Mouse (Mus musculus): ENCODE data around the gene Tmem59. TPM values are rescaled to one million over a fixed set of nuclear protein-coding genes. Genes with fewer than 3 reads are reported as not detected.
A peak's percentile ranks its signal among the peaks of the same experiment; 100 is the strongest.

Tmem59 gene
- polyA plus RNA-seq, 1 experiment, result 147 TPM

DNA sequence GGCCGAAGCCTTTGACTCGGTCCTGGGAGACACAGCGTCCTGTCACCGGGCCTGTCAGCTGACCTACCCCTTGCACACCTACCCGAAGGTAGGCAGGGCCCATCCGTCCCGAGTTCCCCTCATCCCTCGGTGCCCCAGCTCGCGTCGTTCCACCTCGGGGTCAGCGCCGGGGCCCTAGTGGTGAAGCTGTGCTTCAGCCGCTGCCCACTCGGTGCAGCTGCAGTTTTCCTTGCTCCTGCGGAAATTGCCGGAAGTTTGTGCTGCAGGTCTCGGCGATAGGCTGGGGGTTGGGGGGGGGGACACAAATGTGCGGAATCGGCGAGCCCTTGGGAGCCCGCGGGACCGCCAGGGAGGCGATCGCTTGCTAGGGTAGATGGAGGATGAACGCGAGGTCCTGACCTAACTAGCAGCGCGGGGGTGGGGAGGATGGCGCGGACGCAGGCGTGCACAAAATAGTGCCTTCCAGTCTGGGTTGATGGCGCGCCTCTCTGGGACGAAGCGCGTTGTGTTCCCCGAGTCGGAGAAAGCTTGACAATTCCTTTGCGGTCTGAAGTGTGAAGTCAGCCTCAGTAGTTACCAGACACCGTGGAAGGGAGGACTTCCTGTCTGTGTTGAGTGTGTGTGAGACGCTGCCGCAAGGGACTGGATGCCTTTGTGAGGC is 761 bp downstream of the Tmem59 start, which contains the start of gene Tceanc2:
TSS of gene Tceanc2 (minus strand) at position 287 of the 661 bp plus-strand sequence.
- Histone ChIP-seq H3K36me3 (replicated peaks; ENCODE audit: low read length) (peaks cover 31% of the 10 kb centered on the region), H3K4me1 (peaks cover 71% of the 10 kb centered on the region), H3K9me3 (no peaks in the 10 kb centered on the region), H3K27me3 (replicated peaks) (no peaks in the 10 kb centered on the region), H3K4me3 (replicated peaks) (peak within 1 kb of the TSS; percentile 100)
- TF ChIP-seq FLI1 (IDR thresholded peaks at IDR 0.05; ENCODE audit: low read length) (no peak), GATA1 (IDR thresholded peaks at IDR 0.05; ENCODE audit: borderline replicate concordance, low read length) (no peak)

DNA sequence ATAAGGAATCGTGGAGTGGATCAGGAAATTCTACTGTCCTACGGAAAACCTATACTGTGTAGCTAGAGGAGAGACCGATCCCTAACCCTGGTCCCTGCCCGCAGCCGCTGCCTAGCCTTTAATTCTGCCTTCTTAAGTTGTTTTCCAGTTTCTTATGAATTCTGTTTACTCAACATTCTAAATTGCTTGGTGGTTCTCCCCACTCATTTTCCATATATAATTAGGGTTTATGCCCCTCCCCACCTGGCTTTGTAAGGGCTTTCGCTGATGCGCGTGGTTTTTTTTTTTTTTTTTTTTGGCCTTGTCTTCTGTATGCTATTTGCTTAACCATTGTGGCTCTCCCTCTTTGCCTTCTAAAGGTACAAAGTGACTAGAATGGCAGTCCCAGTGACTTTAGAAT is 1.4 kb downstream of the Tmem59 start:
- no peaks in the 10 kb centered on the region for H3K27me3 ChIP-seq (replicated peaks)
- TF ChIP-seq FLI1 (IDR thresholded peaks at IDR 0.05; ENCODE audit: low read length) (no peak), GATA1 (IDR thresholded peaks at IDR 0.05; ENCODE audit: borderline replicate concordance, low read length) (no peak)
- peaks cover 74% of the 10 kb centered on the region for H3K4me1 ChIP-seq
- peaks cover 26% of the 10 kb centered on the region for H3K36me3 ChIP-seq (replicated peaks; ENCODE audit: low read length)
- peak overlapping the region; percentile 100 for H3K4me3 ChIP-seq (replicated peaks)
- H3K9me3 ChIP-seq, result no peaks in the 10 kb centered on the region

DNA sequence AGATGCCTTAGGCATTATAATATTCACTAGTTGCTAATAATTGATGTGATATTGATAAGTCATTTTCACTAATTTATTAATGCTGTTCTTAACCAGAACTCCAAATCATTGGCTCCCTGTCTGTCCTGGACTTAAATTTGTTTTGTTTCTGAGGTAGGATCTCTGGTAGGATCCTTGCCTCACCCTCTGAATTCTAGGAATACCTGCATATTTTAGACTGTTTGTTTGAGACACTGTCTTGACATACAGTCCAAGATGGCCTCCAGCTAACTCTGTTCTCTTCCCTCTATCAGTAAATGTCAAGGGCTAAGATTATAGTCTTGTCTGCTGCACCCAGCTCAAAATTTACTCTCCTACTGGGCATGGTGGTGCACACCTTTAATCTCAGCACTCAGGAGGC is 2.5 kb downstream of the Tmem59 start:
- Histone ChIP-seq H3K9me3 (no peaks in the 10 kb centered on the region), H3K27me3 (replicated peaks) (no peaks in the 10 kb centered on the region), H3K4me3 (replicated peaks) (peak overlapping the region; percentile 70), H3K4me1 (peaks cover 71% of the 10 kb centered on the region), H3K36me3 (replicated peaks; ENCODE audit: low read length) (peaks cover 25% of the 10 kb centered on the region)
- TF ChIP-seq FLI1 (IDR thresholded peaks at IDR 0.05; ENCODE audit: low read length) (no peak), GATA1 (IDR thresholded peaks at IDR 0.05; ENCODE audit: borderline replicate concordance, low read length) (no peak)

DNA sequence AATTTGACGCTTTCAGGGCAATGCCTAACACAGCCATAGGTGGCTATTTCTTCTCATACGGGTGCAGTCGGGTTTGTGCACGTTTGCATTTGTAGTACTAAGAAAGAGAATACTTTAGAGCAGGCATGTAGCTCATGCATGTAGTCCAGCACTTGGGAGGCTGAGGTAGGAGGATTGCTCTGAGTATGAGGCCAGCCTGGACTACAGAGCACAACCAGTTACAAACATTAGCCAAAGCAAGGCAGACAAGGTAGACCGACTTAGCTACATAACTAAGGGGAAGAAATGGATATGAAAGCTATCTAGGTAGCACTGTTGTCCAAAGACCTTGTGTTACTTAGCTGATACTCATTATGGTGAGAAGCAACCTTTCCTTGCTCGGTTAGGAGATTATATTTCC is 3.7 kb downstream of the Tmem59 start:
- Histone ChIP-seq H3K9me3 (no peaks in the 10 kb centered on the region), H3K4me3 (replicated peaks) (peak overlapping the region; percentile 81), H3K4me1 (peaks cover 59% of the 10 kb centered on the region), H3K36me3 (replicated peaks; ENCODE audit: low read length) (peaks cover 25% of the 10 kb centered on the region), H3K27me3 (replicated peaks) (no peaks in the 10 kb centered on the region)
- no peak for TF ChIP-seq GATA1 (IDR thresholded peaks at IDR 0.05; ENCODE audit: borderline replicate concordance, low read length)
- no peak for TF ChIP-seq FLI1 (IDR thresholded peaks at IDR 0.05; ENCODE audit: low read length)

DNA sequence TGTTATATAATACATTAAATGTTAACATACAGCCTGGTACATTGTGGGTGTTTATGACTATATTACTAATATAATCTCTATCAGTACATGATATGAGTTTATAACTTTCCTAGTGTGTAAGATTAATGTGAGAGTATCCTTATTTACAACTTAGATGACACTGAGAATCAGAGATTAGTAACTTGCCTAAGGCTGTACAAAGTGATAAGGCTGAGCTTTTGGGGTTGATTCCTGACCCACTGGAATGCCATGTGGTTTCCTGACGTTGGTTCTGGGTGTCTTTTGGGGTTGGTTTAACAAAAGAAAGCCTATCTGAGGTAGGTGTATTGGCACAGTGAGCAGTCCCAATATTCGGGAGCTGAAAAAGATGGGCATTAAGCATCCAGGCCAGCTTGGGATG is 4.6 kb downstream of the Tmem59 start:
- no peak for TF ChIP-seq FLI1 (IDR thresholded peaks at IDR 0.05; ENCODE audit: low read length)
- TF ChIP-seq GATA1 (IDR thresholded peaks at IDR 0.05; ENCODE audit: borderline replicate concordance, low read length), result no peak
- H3K27me3 ChIP-seq (replicated peaks), result no peaks in the 10 kb centered on the region
- peak overlapping the region; percentile 50 for H3K4me3 ChIP-seq (replicated peaks)
- H3K4me1 ChIP-seq, result peaks cover 52% of the 10 kb centered on the region
- peaks cover 35% of the 10 kb centered on the region for H3K36me3 ChIP-seq (replicated peaks; ENCODE audit: low read length)
- H3K9me3 ChIP-seq, result no peaks in the 10 kb centered on the region

DNA sequence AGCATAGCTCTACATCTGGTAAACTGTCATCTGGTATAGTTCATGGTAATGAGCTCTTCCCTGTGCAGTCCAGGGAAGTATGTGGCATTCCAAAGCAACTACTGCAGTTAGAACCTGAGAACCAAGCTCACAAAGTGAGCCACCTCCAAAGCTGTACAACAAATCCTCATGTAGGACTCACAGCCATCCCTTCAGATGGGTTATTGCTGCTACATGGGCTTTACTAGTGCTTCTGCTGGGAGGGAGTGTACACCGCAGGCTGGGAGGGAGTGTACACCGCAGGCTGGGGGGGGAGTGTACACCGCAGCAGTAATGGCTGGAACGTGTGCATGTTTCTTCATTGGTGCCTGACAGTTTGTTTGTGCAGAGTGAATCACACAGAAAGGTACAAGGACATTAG is 5.0 kb downstream of the Tmem59 start:
- H3K36me3 ChIP-seq (replicated peaks; ENCODE audit: low read length), result peaks cover 39% of the 10 kb centered on the region
- TF ChIP-seq FLI1 (IDR thresholded peaks at IDR 0.05; ENCODE audit: low read length), result no peak
- no peak for TF ChIP-seq GATA1 (IDR thresholded peaks at IDR 0.05; ENCODE audit: borderline replicate concordance, low read length)
- no peaks in the 10 kb centered on the region for H3K9me3 ChIP-seq
- H3K4me3 ChIP-seq (replicated peaks), result peak overlapping the region; percentile 70
- H3K27me3 ChIP-seq (replicated peaks), result no peaks in the 10 kb centered on the region
- H3K4me1 ChIP-seq, result peaks cover 52% of the 10 kb centered on the region

DNA sequence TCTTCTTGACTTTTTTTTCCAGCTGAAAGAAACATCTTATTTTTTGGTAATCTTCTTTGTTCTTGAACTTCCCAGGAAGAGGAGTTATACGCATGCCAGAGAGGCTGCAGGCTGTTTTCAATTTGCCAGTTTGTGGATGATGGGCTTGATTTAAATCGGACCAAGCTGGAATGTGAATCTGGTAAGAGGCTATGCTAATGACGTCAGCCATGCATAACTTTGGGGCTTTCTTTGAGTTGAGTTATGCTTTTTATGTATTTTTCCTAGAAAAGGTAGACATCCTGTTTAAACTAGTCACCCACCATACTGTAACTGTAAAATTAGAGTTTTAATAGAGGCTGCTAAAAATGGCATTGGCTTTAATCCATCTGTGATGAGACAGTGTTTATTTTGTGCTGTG is 7.5 kb downstream of the Tmem59 start:
- Histone ChIP-seq H3K9me3 (no peaks in the 10 kb centered on the region), H3K27me3 (replicated peaks) (no peaks in the 10 kb centered on the region), H3K4me1 (peaks cover 42% of the 10 kb centered on the region), H3K4me3 (replicated peaks) (no peak overlapping the region), H3K36me3 (replicated peaks; ENCODE audit: low read length) (peaks cover 64% of the 10 kb centered on the region)
- TF ChIP-seq GATA1 (IDR thresholded peaks at IDR 0.05; ENCODE audit: borderline replicate concordance, low read length) (no peak), FLI1 (IDR thresholded peaks at IDR 0.05; ENCODE audit: low read length) (no peak)

DNA sequence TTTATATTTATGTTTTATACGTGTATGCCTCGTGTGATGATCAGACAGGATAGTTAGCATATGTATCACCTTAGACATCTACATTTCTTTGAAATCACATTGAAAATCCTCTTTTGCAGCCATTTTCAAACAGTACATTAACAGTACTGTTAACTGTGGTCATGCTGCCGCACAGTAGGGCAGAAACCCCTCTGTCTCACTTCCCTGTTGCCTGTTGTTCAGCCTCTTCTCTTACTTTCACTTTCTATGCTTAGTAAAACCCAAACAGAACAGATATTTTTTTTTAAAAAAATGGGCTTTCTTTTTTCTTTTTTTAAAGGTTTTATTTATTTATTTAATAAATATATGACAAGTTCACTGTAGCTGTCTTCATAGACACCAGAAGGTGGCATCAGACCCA is 15.6 kb downstream of the Tmem59 start:
- Histone ChIP-seq H3K4me3 (replicated peaks) (no peak overlapping the region), H3K4me1 (0 out of 2 replicates have a peak, but pooled peaks cover 4% of the 10 kb centered on the region), H3K36me3 (replicated peaks; ENCODE audit: low read length) (peaks cover 97% of the 10 kb centered on the region), H3K9me3 (no peaks in the 10 kb centered on the region), H3K27me3 (replicated peaks) (no peaks in the 10 kb centered on the region)
- TF ChIP-seq GATA1 (IDR thresholded peaks at IDR 0.05; ENCODE audit: borderline replicate concordance, low read length) (no peak), FLI1 (IDR thresholded peaks at IDR 0.05; ENCODE audit: low read length) (no peak)

DNA sequence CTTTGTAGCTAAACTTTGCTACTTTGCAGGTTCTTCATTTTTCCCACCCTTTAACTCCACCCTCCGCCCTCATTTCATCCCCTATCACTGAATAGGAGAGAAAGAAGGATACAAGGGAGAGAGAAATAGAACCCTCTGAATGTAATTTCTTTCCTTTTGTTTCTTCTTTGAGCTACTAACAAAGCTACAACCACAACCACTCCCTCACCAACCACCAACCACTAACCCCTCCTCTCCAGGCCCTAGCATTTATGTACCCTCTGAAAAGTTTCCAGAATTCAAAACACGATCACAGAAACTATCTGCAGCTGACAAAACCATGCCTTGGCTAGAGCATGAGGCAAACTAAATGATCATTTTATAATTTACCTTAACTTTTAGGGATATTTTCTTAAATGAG is 18.3 kb downstream of the Tmem59 start:
- TF ChIP-seq GATA1 (IDR thresholded peaks at IDR 0.05; ENCODE audit: borderline replicate concordance, low read length), result no peak
- TF ChIP-seq FLI1 (IDR thresholded peaks at IDR 0.05; ENCODE audit: low read length), result no peak
- Histone ChIP-seq H3K9me3 (no peaks in the 10 kb centered on the region), H3K4me3 (replicated peaks) (no peak overlapping the region), H3K36me3 (replicated peaks; ENCODE audit: low read length) (peaks cover 97% of the 10 kb centered on the region), H3K4me1 (0 out of 2 replicates have a peak, but pooled peaks cover 7% of the 10 kb centered on the region), H3K27me3 (replicated peaks) (no peaks in the 10 kb centered on the region)

DNA sequence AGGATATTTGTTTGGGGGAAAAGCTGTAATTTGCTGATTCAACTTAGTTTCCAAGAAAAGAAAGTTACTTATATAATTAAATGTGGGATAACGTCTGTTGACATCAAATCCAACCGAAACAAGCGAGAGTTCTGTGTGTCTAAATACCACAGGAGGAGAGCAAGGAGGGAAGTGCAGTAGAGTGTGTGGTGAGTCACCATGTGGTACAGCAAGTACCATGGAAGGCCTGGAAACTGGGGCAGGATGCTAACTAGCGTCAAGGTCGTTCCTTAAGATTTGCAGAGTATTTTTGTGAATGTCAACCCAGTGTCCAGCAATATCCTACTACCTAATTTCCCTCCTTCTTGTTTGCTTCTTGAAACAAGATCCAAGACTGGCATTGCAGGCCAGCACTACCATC is 19.9 kb downstream of the Tmem59 start:
- Histone ChIP-seq H3K36me3 (replicated peaks; ENCODE audit: low read length) (peaks cover 97% of the 10 kb centered on the region), H3K4me1 (peaks cover 20% of the 10 kb centered on the region), H3K27me3 (replicated peaks) (no peaks in the 10 kb centered on the region), H3K4me3 (replicated peaks) (no peak overlapping the region), H3K9me3 (no peaks in the 10 kb centered on the region)
- TF ChIP-seq FLI1 (IDR thresholded peaks at IDR 0.05; ENCODE audit: low read length), result no peak
- no peak for TF ChIP-seq GATA1 (IDR thresholded peaks at IDR 0.05; ENCODE audit: borderline replicate concordance, low read length)
